Mouse (Mus musculus) megakaryocyte, embryonic 14.5 days (primary cell): ENCODE measurements around the gene Marf1. TPM values are rescaled to one million over a fixed set of nuclear protein-coding genes. Genes with fewer than 3 reads are reported as not detected.
"Not testable (repeated sequence)": the region's sequence is repeated elsewhere in the genome, so short reads cannot be mapped to it uniquely, and the experiment has no call there.

Experiments
- H3K27me3 ChIP-seq: replicated peaks from 2 replicates; pipeline ENCODE3; 2012; ENCODE audit warnings: inconsistent platforms
- H3K36me3 ChIP-seq: replicated peaks from 2 replicates; pipeline ENCODE3; 2012; ENCODE audit warnings: low read length, inconsistent platforms, mixed read lengths
- H3K4me1 ChIP-seq: 2 replicates; pipeline ENCODE4 v1.6.1; 2012; ENCODE audit warnings: inconsistent platforms
- H3K4me3 ChIP-seq: replicated peaks from 2 replicates; pipeline ENCODE3; 2012; ENCODE audit warnings: moderate library complexity, mild to moderate bottlenecking, inconsistent platforms
- H3K9me3 ChIP-seq: 2 replicates; pipeline ENCODE4 v1.6.1; 2012; ENCODE audit warnings: inconsistent platforms
- FLI1 ChIP-seq: IDR thresholded peaks from 2 replicates; pipeline ENCODE4 v1.6.1; 2012; ENCODE audit warnings: low read length, inconsistent platforms, mixed read lengths
- GATA1 ChIP-seq: IDR thresholded peaks from 3 replicates; pipeline ENCODE4 v1.6.1; 2012; ENCODE audit warnings: mixed read lengths, low read length, inconsistent platforms, borderline replicate concordance
- polyA plus RNA-seq: library from polyadenylated mRNA; stranded (reverse); fragments of >175 nt; gene quantifications from 2 replicates; pipeline ENCODE4 v1.2.3, GENCODE M21; 2012; ENCODE audit warnings: low replicate concordance; ENCODE audit not compliant: insufficient read depth

Marf1 gene
- polyA plus RNA-seq, 1 experiment: 0.70 TPM

- no peaks in the 10 kb centered on the region for H3K27me3 ChIP-seq
- TF ChIP-seq FLI1 (no peak), GATA1 (no peak)
Measured at GRCm38 (mm10) chr16:14082925-14083324, 80.2 kb downstream of the Marf1 start.

GRCm38 (mm10) chr16:14070471-14071169, 92.5 kb downstream of the Marf1 start:
- H3K36me3 ChIP-seq: no peaks in the 10 kb centered on the region
- peaks cover 5% of the 10 kb centered on the region for H3K4me1 ChIP-seq
- H3K4me3 ChIP-seq: no peak overlapping the region
- no peaks in the 10 kb centered on the region for H3K9me3 ChIP-seq
- H3K27me3 ChIP-seq: peaks cover 14% of the 10 kb centered on the region
- TF ChIP-seq FLI1 (no peak), GATA1 (no peak)

More at GRCm38 (mm10) chr16:14082925-14083324, 80.2 kb downstream of the Marf1 start:
- H3K36me3 ChIP-seq: no peaks in the 10 kb centered on the region
- no peak overlapping the region for H3K4me3 ChIP-seq
- peaks cover 8% of the 10 kb centered on the region for H3K9me3 ChIP-seq
- peaks cover 12% of the 10 kb centered on the region for H3K4me1 ChIP-seq

- not testable (repeated sequence) for H3K36me3 ChIP-seq, H3K9me3 ChIP-seq, H3K27me3 ChIP-seq, H3K4me1 ChIP-seq, H3K4me3 ChIP-seq
Measured at GRCm38 (mm10) chr16:14068701-14069100, 94.5 kb downstream of the Marf1 start.

- H3K4me1 ChIP-seq, H3K9me3 ChIP-seq, H3K36me3 ChIP-seq, H3K4me3 ChIP-seq, H3K27me3 ChIP-seq: not testable (repeated sequence)
Measured at GRCm38 (mm10) chr16:14066571-14066970, 96.6 kb downstream of the Marf1 start.

GRCm38 (mm10) chr16:14059869-14060268, 103.3 kb downstream of the Marf1 start:
- H3K4me1 ChIP-seq: no peaks in the 10 kb centered on the region; the same call in 1 of the 2 replicates
- no peak for TF ChIP-seq GATA1
- no peak for TF ChIP-seq FLI1
- no peak overlapping the region for H3K4me3 ChIP-seq

More at GRCm38 (mm10) chr16:14059869-14060268, 103.3 kb downstream of the Marf1 start:
- Histone ChIP-seq H3K36me3 (no peaks in the 10 kb centered on the region), H3K27me3 (peaks cover 5% of the 10 kb centered on the region), H3K9me3 (no peaks in the 10 kb centered on the region)

Other genes starting within 250 kb of the Marf1 start
- 0.43 TPM in 1 of 2 replicates, not detected in the other for gene 2900011O08Rik, start 176.7 kb downstream of the Marf1 start, polyA plus RNA-seq
- gene Ifitm7, start 176.5 kb downstream of the Marf1 start, polyA plus RNA-seq: 0.76 TPM in 1 of 2 replicates, not detected in the other
- gene Nde1, start 76 bp downstream of the Marf1 start, polyA plus RNA-seq: 10.7 and 23.7 TPM in 2 replicates
- not detected in 2 replicates for gene Myh11, start 128.0 kb upstream of the Marf1 start, polyA plus RNA-seq
- 5.5 and 17.8 TPM in 2 replicates for gene Fopnl, start 154.1 kb upstream of the Marf1 start, polyA plus RNA-seq
- 2.0 and 5.1 TPM in 2 replicates for gene Abcc1, start 198.2 kb upstream of the Marf1 start, polyA plus RNA-seq